Mouse (Mus musculus) E14TG2a.4 (cell line): ENCODE measurements around the gene Mgat4d.
"Not testable (repeated sequence)": the region's sequence is repeated elsewhere in the genome, so short reads cannot be mapped to it uniquely, and the experiment has no call there.

Experiments used
- CTCF ChIP-seq: conservative IDR thresholded peaks from 2 replicates; pipeline ENCODE4 v1.5.1; 2014; ENCODE audit warnings: low read length
- POU5F1 ChIP-seq: IDR thresholded peaks from 2 replicates; pipeline ENCODE4 v1.6.1; 2014; ENCODE audit warnings: low read length, borderline replicate concordance

DNA sequence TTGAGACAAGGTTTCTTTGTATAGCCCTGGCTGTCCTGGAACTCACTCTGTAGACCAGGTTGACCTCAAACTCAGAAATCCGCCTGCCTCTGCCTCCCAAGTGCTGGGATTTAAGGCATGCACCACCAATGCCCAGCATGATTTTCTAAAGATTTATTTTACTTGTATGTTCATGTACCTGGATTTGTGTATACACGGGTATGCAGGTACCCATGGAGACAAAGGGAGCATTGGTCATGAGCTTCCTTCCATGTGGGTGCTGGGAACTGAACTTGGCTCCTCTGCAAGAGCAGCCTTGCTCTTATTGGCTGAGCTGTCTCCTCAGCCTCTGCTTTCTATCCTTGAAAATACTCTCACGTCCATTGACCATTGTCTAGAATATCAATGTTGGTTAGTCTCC, 80.3 kb downstream of the Mgat4d start:
- not testable (repeated sequence) for TF ChIP-seq CTCF, POU5F1
